Mouse (Mus musculus) limb, embryonic 14.5 days (tissue): ENCODE results near the gene Ctxn1. TPM values are rescaled to one million over a fixed set of nuclear protein-coding genes. Genes with fewer than 3 reads are reported as not detected.

Experiments
- ATAC-seq: fragments of 200-750 bp; cut with Nextera tagmentation; 2 replicates; pipeline ENCODE4 v1.8.0; 2017; ENCODE audit warnings: low read depth, moderate number of reproducible peaks, moderate TSS enrichment; ENCODE audit not compliant: low FRiP score
- DNase-seq: peaks from one replicate; pipeline ENCODE4 v3.0.0-alpha.2; 2015; ENCODE audit warnings: low spot score
- H3K27ac ChIP-seq: fragments of 300-500 bp; sonication (generic); replicated peaks from 2 replicates; pipeline ENCODE4 v1.5.1; 2014; ENCODE audit warnings: low read depth, mild to moderate bottlenecking, low read length, moderate library complexity, mixed read lengths
- H3K27me3 ChIP-seq: fragments of 300-500 bp; sonication (generic); 2 replicates; pipeline ENCODE4 v1.6.1; 2014; ENCODE audit warnings: low read length, mixed read lengths; ENCODE audit not compliant: control insufficient read depth, insufficient read depth
- H3K36me3 ChIP-seq: fragments of 300-500 bp; sonication (generic); 2 replicates; pipeline ENCODE4 v1.6.1; 2014; ENCODE audit warnings: mild to moderate bottlenecking, low read length, moderate library complexity, mixed read lengths; ENCODE audit not compliant: control insufficient read depth, insufficient read depth
- H3K4me1 ChIP-seq: fragments of 300-500 bp; sonication (generic); 2 replicates; pipeline ENCODE4 v1.6.1; 2014; ENCODE audit warnings: antibody characterized with exemption, low read length, mixed read lengths; ENCODE audit not compliant: control insufficient read depth, insufficient read depth
- H3K4me2 ChIP-seq: fragments of 300-500 bp; sonication (generic); replicated peaks from 2 replicates; pipeline ENCODE4 v1.6.1; 2014; ENCODE audit warnings: low read depth, mild to moderate bottlenecking, low read length, moderate library complexity; ENCODE audit not compliant: severe bottlenecking
- H3K4me3 ChIP-seq: fragments of 300-500 bp; sonication (generic); replicated peaks from 2 replicates; pipeline ENCODE4 v1.5.1; 2014; ENCODE audit warnings: low read length
- H3K9ac ChIP-seq: fragments of 300-500 bp; sonication (generic); 2 replicates; pipeline ENCODE4 v1.6.1; 2014; ENCODE audit warnings: mild to moderate bottlenecking, low read depth, low read length, moderate library complexity; ENCODE audit not compliant: severe bottlenecking
- H3K9me3 ChIP-seq: fragments of 300-500 bp; sonication (generic); 2 replicates; pipeline ENCODE4 v1.6.1; 2016; ENCODE audit warnings: low read length; ENCODE audit not compliant: control insufficient read depth
- POLR2A ChIP-seq: fragments of 200-500 bp; IDR thresholded peaks from 2 replicates; pipeline ENCODE4 v1.8.0; 2012; ENCODE audit warnings: inconsistent platforms, mild to moderate bottlenecking, moderate library complexity, borderline replicate concordance; ENCODE audit not compliant: insufficient read depth, insufficient read length; ENCODE audit errors: extremely low read depth
- WGBS: fragments of 180-500 bp; shearing (Covaris S2); extraction: QIAGEN DNeasy Blood & Tissue Kit; methylation state at CpG from one replicate; pipeline ENCODE4 v1.1.7; 2014; 5-methylcytosine and 5-hydroxymethylcytosine counted together
- polyA plus RNA-seq, 2 experiments: library from polyadenylated mRNA; depleted of rRNA in 1 of 2; stranded (reverse) in 1 of 2; unstranded in 1 of 2; fragments of >200 nt; fragmentation: Nextera tagmentation in 1 of 2; extraction: Ambion mirVana in 1 of 2; gene quantifications; 2 replicates each; pipeline versions ENCODE4 v1.2.1 to v1.2.3; 2012 to 2014

The Ctxn1 gene
- polyA plus RNA-seq, 2 experiments: 54.9 to 102 TPM

GRCm38 (mm10) chr8:4254001-4254400 is 5.1 kb downstream of the Ctxn1 start:
- Histone ChIP-seq H3K36me3 (peaks cover 28% of the 10 kb centered on the region), H3K27me3 (no peaks in the 10 kb centered on the region), H3K27ac (0 out of 2 replicates have a peak overlapping the region, but pooled peaks have one; percentile 19), H3K4me2 (peak overlapping the region; percentile 76), H3K9ac (peak overlapping the region; percentile 85), H3K9me3 (no peaks in the 10 kb centered on the region), H3K4me3 (peak overlapping the region; percentile 86), H3K4me1 (peaks cover 26% of the 10 kb centered on the region)
- peak; percentile 40 for DNase-seq
- 74% methylated on average over 6 of the region's 6 CpGs for WGBS
- TF ChIP-seq POLR2A: no peak
- no peak for ATAC-seq

GRCm38 (mm10) chr8:4252934-4253841 is 5.9 kb downstream of the Ctxn1 start, which contains the start of gene Snapc2:
TSS of gene Snapc2 (plus strand) at chr8:4253080.
- ATAC-seq (peak; percentile 92), DNase-seq (peak; percentile 95)
- peak within 1 kb of the TSS; percentile 86 for H3K27ac ChIP-seq
- peak within 1 kb of the TSS; percentile 86 for H3K4me3 ChIP-seq
- TF ChIP-seq POLR2A: peak; percentile 57; the same call in 1 of the 2 replicates
- H3K9me3 ChIP-seq: no peaks in the 10 kb centered on the region
- peak within 1 kb of the TSS; percentile 76 for H3K4me2 ChIP-seq
- peaks cover 31% of the 10 kb centered on the region for H3K36me3 ChIP-seq
- H3K9ac ChIP-seq: peak within 1 kb of the TSS; percentile 85
- peaks cover 32% of the 10 kb centered on the region for H3K4me1 ChIP-seq
- 2% methylated on average over 68 of the region's 69 CpGs for WGBS
- no peaks in the 10 kb centered on the region for H3K27me3 ChIP-seq

GRCm38 (mm10) chr8:4252116-4252760 is 6.8 kb downstream of the Ctxn1 start:
- Histone ChIP-seq H3K36me3 (peaks cover 40% of the 10 kb centered on the region), H3K9ac (peak overlapping the region; percentile 85; the same call in 1 of the 2 replicates), H3K27me3 (no peaks in the 10 kb centered on the region), H3K4me1 (peaks cover 25% of the 10 kb centered on the region), H3K27ac (0 out of 2 replicates have a peak overlapping the region, but pooled peaks have one; percentile 28), H3K4me3 (peak overlapping the region; percentile 86), H3K9me3 (no peaks in the 10 kb centered on the region), H3K4me2 (peak overlapping the region; percentile 66)
- no peak for ATAC-seq
- 42% methylated on average over 8 of the region's 8 CpGs for WGBS
- DNase-seq: no peak
- TF ChIP-seq POLR2A: no peak

DNA sequence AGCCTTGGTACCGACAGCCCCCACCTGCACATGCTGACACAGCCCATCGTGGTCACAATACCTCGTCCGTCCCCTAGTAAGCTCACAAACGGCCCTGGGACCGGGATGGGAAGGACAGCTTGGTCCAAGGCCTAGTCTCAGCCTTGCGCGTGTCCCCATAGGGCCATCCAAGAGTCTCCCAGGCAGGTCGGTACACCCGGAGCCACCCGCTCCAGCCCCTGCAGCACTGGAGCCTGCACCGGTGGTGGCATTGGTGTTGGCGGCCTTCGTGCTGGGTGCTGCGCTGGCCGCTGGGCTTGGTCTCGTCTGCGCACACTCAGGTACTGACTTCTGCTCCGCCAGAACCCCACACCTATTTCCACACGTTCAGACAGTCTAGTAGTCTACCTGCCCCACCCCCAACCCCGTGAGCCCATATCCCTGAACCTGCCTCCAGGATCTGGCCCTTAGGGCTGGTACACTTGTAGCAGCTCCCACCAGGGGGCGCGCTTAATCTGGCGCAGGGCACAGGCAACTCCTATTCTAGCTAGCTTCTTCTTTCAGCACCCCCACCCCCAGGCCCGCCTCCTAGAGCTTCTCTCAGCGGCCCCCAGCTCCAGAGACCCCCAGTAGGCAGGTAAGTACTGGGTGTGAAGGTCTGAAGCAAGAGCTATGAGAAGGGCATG is 8.6 kb downstream of the Ctxn1 start:
- peaks cover 21% of the 10 kb centered on the region for H3K4me1 ChIP-seq
- H3K27me3 ChIP-seq: no peaks in the 10 kb centered on the region
- ATAC-seq (0 out of 2 replicates have a peak, but pooled peaks have one; percentile 13), DNase-seq (peak; percentile 68)
- no peaks in the 10 kb centered on the region for H3K9me3 ChIP-seq
- TF ChIP-seq POLR2A: no peak
- no peak overlapping the region for H3K4me3 ChIP-seq
- H3K27ac ChIP-seq: no peak overlapping the region
- H3K9ac ChIP-seq: no peak overlapping the region
- H3K4me2 ChIP-seq: no peak overlapping the region
- H3K36me3 ChIP-seq: peaks cover 45% of the 10 kb centered on the region
- WGBS: 38% methylated on average over 26 of the region's 26 CpGs

- Histone ChIP-seq H3K27me3 (no peaks in the 10 kb centered on the region), H3K4me2 (no peak overlapping the region), H3K9me3 (no peaks in the 10 kb centered on the region), H3K4me1 (peaks cover 20% of the 10 kb centered on the region), H3K4me3 (no peak overlapping the region), H3K9ac (peak overlapping the region; percentile 25; the same call in 1 of the 2 replicates), H3K27ac (no peak overlapping the region), H3K36me3 (peaks cover 47% of the 10 kb centered on the region)
- DNase-seq (no peak), ATAC-seq (no peak)
- 14% methylated on average over 23 of the region's 29 CpGs for WGBS
- no peak for TF ChIP-seq POLR2A
These were observed 9.9 kb downstream of the Ctxn1 start for GRCm38 (mm10) chr8:4249213-4249612.
